Mouse (Mus musculus) heart, embryonic 16.5 days (tissue): ENCODE measurements around the gene Rab17. TPM values are rescaled to one million over a fixed set of nuclear protein-coding genes. Genes with fewer than 3 reads are reported as not detected.
A peak's percentile ranks its signal among the peaks of the same experiment; 100 is the strongest.

Experiments
- ATAC-seq: fragments of 200-750 bp; cut with Nextera tagmentation; replicated peaks from 2 replicates; pipeline ENCODE4 v1.8.0; 2017; ENCODE audit warnings: moderate number of reproducible peaks; ENCODE audit not compliant: insufficient read depth, low FRiP score; ENCODE audit errors: extremely low read depth
- H3K27ac ChIP-seq: fragments of 300-500 bp; sonication (generic); 2 replicates; pipeline ENCODE4 v1.5.1; 2014; ENCODE audit warnings: mild to moderate bottlenecking, low read length, control low read depth, moderate library complexity
- H3K27me3 ChIP-seq: fragments of 300-500 bp; sonication (generic); 2 replicates; pipeline ENCODE4 v1.6.1; 2014; ENCODE audit warnings: low read length, mixed read lengths; ENCODE audit not compliant: control insufficient read depth, insufficient read depth
- H3K36me3 ChIP-seq: fragments of 300-500 bp; sonication (generic); 2 replicates; pipeline ENCODE4 v1.6.1; 2014; ENCODE audit not compliant: control insufficient read depth, insufficient read depth
- H3K4me1 ChIP-seq: fragments of 300-500 bp; sonication (generic); 2 replicates; pipeline ENCODE4 v1.6.1; 2014; ENCODE audit warnings: low read length, mixed read lengths; ENCODE audit not compliant: control insufficient read depth, insufficient read depth
- H3K4me2 ChIP-seq: fragments of 300-500 bp; sonication (generic); 2 replicates; pipeline ENCODE4 v1.6.1; 2014; ENCODE audit warnings: low read depth, mild to moderate bottlenecking, control low read depth, low read length
- H3K4me3 ChIP-seq: fragments of 300-500 bp; sonication (generic); 2 replicates; pipeline ENCODE4 v1.5.1; 2014; ENCODE audit warnings: mild to moderate bottlenecking, control low read depth, low read length
- H3K9ac ChIP-seq: fragments of 300-500 bp; sonication (generic); 2 replicates; pipeline ENCODE4 v1.6.1; 2014; ENCODE audit warnings: low read length, control low read depth
- H3K9me3 ChIP-seq: fragments of 300-500 bp; sonication (generic); replicated peaks from 2 replicates; pipeline ENCODE4 v1.6.1; 2016; ENCODE audit warnings: low read length; ENCODE audit not compliant: control insufficient read depth
- WGBS: fragments of 180-500 bp; shearing (Covaris S2); extraction: QIAGEN DNeasy Blood & Tissue Kit; methylation state at CpG from one replicate; pipeline ENCODE4 v1.1.7; 2014; 5-methylcytosine and 5-hydroxymethylcytosine counted together
- polyA plus RNA-seq: library from polyadenylated mRNA; unstranded; fragments of >200 nt; fragmentation: Nextera tagmentation; extraction: Ambion mirVana; gene quantifications from 2 replicates; pipeline ENCODE4 v1.2.1, GENCODE M21; 2015

Gene Rab17
- polyA plus RNA-seq, 1 experiment from 2014 or later, result 3.8 TPM

DNA sequence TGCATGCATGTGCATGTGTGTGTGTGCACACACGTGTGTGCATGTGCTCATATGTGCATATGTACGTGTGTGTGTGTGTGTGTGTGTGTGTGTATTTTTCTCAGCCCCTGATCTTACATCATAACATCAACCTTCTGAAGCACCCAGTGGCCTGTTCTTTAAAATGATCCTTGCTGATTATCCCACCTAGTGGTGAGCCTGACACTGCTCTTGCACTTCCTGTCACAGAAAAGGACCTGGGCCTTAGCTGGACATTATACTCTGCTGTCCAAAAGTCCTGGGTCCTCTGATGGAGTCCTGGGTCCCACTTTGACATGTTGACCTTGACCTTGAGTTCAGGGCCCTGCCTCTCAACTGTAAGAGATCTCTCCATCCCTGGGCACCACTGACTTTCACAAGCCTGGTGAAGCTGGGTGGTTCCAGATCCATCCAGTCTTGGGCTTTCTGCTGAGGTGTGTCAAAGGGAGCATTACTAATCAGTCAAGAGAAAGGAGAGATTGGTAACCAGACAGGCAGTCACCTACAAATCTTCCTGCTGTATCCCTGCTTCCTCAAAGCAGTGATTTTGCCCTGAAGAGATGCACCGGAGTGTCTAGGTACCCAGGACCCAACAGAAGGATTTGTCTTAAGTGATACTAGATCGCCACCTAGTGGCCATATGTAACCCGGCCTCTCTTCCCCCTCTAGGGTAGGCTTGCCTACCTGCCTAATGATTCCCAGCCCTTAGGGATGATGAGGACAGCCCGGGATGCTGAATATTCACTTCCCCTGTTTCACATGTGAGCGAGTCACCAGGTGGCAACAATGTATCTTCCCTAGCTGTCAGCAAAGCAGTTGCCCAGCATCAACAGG lies 13.0 kb downstream of the Rab17 start:
- Histone ChIP-seq H3K9ac (no peak overlapping the region), H3K27ac (no peak overlapping the region), H3K4me3 (no peak overlapping the region), H3K9me3 (no peaks in the 10 kb centered on the region), H3K4me2 (no peak overlapping the region), H3K4me1 (peaks cover 4% of the 10 kb centered on the region; the same call in 1 of the 2 replicates), H3K36me3 (no peaks in the 10 kb centered on the region), H3K27me3 (peaks cover 12% of the 10 kb centered on the region)
- WGBS, result 30% methylated on average over 7 of the region's 7 CpGs
- ATAC-seq, result no peak; the same call in 1 of the 2 replicates

DNA sequence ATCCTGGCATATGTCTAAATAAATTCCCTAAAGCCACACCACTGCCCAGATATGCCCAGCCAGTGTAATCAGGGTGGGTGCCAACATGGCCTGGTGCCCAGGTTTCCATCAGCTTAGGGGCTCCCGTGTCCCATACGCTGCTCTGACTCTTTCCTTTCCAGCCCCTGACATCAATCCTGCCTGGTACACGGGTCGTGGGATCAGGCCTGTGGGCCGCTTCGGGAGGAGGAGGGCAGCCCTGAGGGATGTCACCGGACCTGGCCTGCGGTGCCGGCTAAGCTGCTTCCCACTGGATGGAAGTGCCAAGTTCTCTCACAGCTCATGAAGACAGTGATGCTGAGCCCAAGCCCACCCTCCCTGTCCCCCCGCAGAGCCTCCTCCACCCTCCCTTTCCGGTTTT lies 15.8 kb downstream of the Rab17 start:
- no peak overlapping the region for H3K4me2 ChIP-seq
- peaks cover 4% of the 10 kb centered on the region; the same call in 1 of the 2 replicates for H3K4me1 ChIP-seq
- ATAC-seq, result no peak
- 68% methylated on average over 11 of the region's 11 CpGs for WGBS
- H3K36me3 ChIP-seq, result no peaks in the 10 kb centered on the region
- H3K27ac ChIP-seq, result no peak overlapping the region
- H3K27me3 ChIP-seq, result peaks cover 11% of the 10 kb centered on the region
- H3K9me3 ChIP-seq, result no peaks in the 10 kb centered on the region
- no peak overlapping the region for H3K9ac ChIP-seq
- H3K4me3 ChIP-seq, result no peak overlapping the region

DNA sequence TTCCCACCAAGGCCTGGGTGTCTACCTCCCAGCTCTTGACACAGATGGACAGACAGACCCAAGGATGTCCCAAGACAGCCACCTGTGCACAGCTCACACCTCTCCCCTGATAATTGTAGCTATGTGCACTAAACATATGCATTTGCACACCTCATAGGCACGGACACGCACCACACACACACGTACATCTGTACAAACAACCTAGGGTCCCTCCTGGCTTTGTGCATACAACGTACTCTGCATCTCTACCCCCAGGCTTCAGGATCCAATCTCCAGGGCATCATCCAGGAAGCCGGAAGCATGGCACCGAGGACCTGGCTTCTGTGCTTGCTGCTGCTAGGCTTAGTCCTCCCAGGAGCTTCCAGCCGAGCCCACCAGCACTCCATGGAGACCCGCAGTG lies 16.7 kb downstream of the Rab17 start, which contains the start of gene Prlh:
Gene Prlh, plus strand, starts transcription at position 301 of the 400 bp plus-strand sequence.
- peaks cover 4% of the 10 kb centered on the region; the same call in 1 of the 2 replicates for H3K4me1 ChIP-seq
- H3K9me3 ChIP-seq, result no peaks in the 10 kb centered on the region
- H3K4me2 ChIP-seq, result no peak within 1 kb of the TSS
- peaks cover 7% of the 10 kb centered on the region for H3K27me3 ChIP-seq
- H3K36me3 ChIP-seq, result no peaks in the 10 kb centered on the region
- H3K9ac ChIP-seq, result no peak within 1 kb of the TSS
- no peak for ATAC-seq
- no peak within 1 kb of the TSS for H3K4me3 ChIP-seq
- no peak within 1 kb of the TSS for H3K27ac ChIP-seq
- WGBS, result 86% methylated on average over 8 of the region's 8 CpGs

DNA sequence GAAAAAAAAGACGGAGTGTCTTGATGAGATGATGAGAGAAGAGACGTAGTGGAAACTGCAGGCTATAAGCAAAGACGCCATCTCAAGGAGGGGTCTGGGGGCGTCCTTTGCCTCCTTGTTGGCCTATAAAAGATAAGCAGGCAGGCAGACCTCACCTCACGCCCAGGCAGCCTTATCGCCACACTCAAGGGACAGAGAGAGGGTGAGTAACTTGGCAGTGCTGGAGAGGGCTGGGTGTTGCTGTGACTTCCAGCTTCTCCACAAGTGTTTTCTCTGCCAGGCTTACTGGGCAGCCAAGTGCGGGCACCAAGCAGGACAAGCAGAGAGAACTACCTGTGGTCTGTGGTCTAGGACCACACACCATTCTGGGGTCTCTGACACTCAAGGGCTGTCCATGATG lies 17.8 kb downstream of the Rab17 start:
- H3K36me3 ChIP-seq, result no peaks in the 10 kb centered on the region
- H3K4me2 ChIP-seq, result no peak overlapping the region
- H3K9me3 ChIP-seq, result no peaks in the 10 kb centered on the region
- peaks cover 5% of the 10 kb centered on the region; the same call in 1 of the 2 replicates for H3K27me3 ChIP-seq
- H3K4me3 ChIP-seq, result no peak overlapping the region
- H3K9ac ChIP-seq, result no peak overlapping the region
- peaks cover 4% of the 10 kb centered on the region; the same call in 1 of the 2 replicates for H3K4me1 ChIP-seq
- 47% methylated on average over 7 of the region's 7 CpGs for WGBS
- H3K27ac ChIP-seq, result no peak overlapping the region
- no peak for ATAC-seq

DNA sequence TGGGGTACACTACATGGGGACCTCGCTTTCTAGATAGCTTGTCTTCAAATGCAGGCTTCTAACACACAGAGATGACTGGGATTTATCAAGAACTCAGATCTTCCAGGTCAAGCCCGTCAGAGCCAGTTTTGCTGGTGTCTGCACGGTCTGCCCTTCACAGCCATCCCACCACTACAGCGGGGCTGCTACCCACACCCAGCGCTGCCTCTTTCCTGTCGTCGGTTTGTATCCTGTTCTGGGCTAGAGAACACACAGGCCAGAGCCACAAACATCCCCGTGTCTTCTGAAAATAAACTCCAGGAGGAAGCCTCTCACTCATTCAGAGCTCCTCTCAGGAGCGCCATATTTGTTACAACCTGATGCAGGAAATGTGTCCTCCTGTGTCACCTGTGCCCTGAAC lies 20.2 kb downstream of the Rab17 start:
- Histone ChIP-seq H3K4me3 (no peak overlapping the region), H3K27me3 (peaks cover 5% of the 10 kb centered on the region; the same call in 1 of the 2 replicates), H3K27ac (no peak overlapping the region), H3K36me3 (no peaks in the 10 kb centered on the region), H3K9ac (no peak overlapping the region), H3K9me3 (no peaks in the 10 kb centered on the region), H3K4me1 (peaks cover 4% of the 10 kb centered on the region; the same call in 1 of the 2 replicates), H3K4me2 (no peak overlapping the region)
- WGBS, result 54% methylated on average over 9 of the region's 9 CpGs
- no peak for ATAC-seq

DNA sequence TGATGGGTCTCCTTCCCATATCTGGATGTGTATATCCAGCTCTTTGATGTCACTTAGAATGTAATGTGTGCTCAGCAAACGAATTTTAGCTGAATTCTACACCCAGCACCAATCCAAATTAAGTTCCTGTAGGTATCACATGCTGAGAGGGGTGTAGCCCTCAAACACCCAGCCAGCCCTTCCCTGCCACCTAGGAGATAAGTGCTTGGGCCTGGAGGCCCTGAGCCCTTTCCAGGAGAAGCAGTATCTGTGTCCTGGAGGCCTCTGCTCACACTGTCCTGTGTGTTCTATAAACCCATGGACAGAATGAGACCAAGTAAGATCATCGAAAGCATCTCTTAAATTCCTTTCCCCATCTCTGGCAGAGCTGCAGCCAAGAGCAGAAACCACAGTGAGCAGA lies 22.2 kb downstream of the Rab17 start:
- H3K4me1 ChIP-seq, result peaks cover 4% of the 10 kb centered on the region; the same call in 1 of the 2 replicates
- H3K9ac ChIP-seq, result no peak overlapping the region
- H3K27ac ChIP-seq, result no peak overlapping the region
- peaks cover 3% of the 10 kb centered on the region; the same call in 1 of the 2 replicates for H3K27me3 ChIP-seq
- no peak overlapping the region for H3K4me3 ChIP-seq
- no peaks in the 10 kb centered on the region for H3K36me3 ChIP-seq
- 68% methylated on average over 2 of the region's 2 CpGs for WGBS
- no peak overlapping the region for H3K4me2 ChIP-seq
- no peak for ATAC-seq
- H3K9me3 ChIP-seq, result no peaks in the 10 kb centered on the region

DNA sequence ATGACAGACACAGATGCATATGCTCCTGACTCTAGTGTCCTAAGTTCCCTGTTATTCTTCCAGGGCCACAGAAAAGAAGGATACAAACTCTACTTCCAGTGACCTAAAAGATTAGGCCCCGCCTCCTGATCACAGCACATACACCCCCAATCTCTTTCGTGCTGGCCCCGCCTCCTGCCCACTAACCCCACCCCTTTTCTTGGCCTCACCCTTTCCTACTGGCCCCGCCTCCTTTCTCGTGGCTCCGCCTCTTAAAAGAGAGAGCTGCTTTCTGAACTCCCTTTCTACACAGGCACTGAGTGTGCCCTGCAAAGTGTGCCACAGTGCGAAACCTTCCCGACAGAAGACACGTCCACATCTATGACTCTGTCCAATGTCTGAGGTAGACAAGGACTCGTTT lies 24.3 kb downstream of the Rab17 start:
- 68% methylated on average over 10 of the region's 10 CpGs for WGBS
- no peak overlapping the region for H3K27ac ChIP-seq
- H3K4me3 ChIP-seq, result no peak overlapping the region
- no peaks in the 10 kb centered on the region; the same call in 1 of the 2 replicates for H3K27me3 ChIP-seq
- H3K9ac ChIP-seq, result no peak overlapping the region
- no peaks in the 10 kb centered on the region for H3K9me3 ChIP-seq
- H3K4me1 ChIP-seq, result 0 out of 2 replicates have a peak, but pooled peaks cover under 1% of the 10 kb centered on the region
- no peaks in the 10 kb centered on the region for H3K36me3 ChIP-seq
- no peak for ATAC-seq
- H3K4me2 ChIP-seq, result no peak overlapping the region

DNA sequence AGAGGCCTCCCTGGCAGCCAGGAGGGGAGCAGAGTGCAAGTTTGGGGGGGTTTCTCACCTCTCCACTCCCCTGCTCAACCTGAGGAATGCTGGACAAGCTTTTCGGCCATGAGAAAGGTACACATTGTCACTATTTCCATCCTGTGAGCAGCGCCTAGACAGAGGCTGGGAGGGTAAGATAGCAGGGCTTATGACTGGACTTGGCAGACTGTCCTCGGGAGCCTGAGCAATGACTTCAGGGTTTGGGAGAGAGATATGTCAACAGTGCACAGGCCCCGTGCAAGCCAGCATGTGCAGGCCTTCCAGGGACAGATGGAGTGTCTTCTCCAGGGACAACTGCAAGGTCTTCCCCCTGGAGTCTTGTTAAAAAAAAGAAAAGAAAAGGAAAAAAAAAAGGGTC lies 29.5 kb downstream of the Rab17 start:
- 0 out of 2 replicates have a peak, but pooled peaks have one; percentile 37 for ATAC-seq
- no peak overlapping the region for H3K27ac ChIP-seq

DNA sequence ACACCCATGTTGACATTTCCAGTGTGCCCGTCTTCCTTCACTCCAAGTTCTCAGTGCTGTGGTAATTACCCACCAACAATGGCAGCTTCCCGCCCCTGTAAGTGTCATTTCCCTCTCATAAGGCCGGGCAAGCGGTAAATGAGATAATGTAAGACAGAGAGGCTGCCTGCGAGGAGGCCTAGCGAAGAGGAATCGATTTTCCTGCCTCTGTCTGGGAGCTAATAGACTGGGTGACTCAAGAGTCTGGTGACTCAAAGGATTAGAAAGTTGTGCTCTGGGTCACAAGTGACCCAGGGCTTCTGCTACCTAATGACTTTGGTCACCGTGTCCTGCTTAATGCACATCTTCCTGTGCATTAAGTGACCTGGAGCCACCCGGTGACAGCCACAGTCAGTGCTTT lies 32.5 kb downstream of the Rab17 start:
- Histone ChIP-seq H3K9me3 (no peaks in the 10 kb centered on the region), H3K36me3 (no peaks in the 10 kb centered on the region), H3K4me3 (no peak overlapping the region), H3K27ac (no peak overlapping the region), H3K9ac (no peak overlapping the region), H3K4me1 (peaks cover 11% of the 10 kb centered on the region), H3K27me3 (peaks cover 3% of the 10 kb centered on the region; the same call in 1 of the 2 replicates), H3K4me2 (no peak overlapping the region)
- no peak for ATAC-seq
- WGBS, result 65% methylated on average over 9 of the region's 9 CpGs

More for the DNA sequence above, 29.5 kb downstream of the Rab17 start:
- peaks cover 3% of the 10 kb centered on the region; the same call in 1 of the 2 replicates for H3K27me3 ChIP-seq
- no peak overlapping the region for H3K4me3 ChIP-seq
- no peaks in the 10 kb centered on the region for H3K36me3 ChIP-seq
- H3K4me2 ChIP-seq, result no peak overlapping the region
- 0 out of 2 replicates have a peak, but pooled peaks cover 2% of the 10 kb centered on the region for H3K4me1 ChIP-seq
- no peaks in the 10 kb centered on the region for H3K9me3 ChIP-seq
- no peak overlapping the region for H3K9ac ChIP-seq
- WGBS, result 35% methylated on average over 4 of the region's 4 CpGs
